Mouse (Mus musculus) forebrain, embryonic 14.5 days (tissue): ENCODE results near the gene Slc38a1. TPM values are rescaled to one million over a fixed set of nuclear protein-coding genes. Genes with fewer than 3 reads are reported as not detected.
A peak's percentile ranks its signal among the peaks of the same experiment; 100 is the strongest.

Experiments used
- ATAC-seq: fragments of 200-750 bp; cut with Nextera tagmentation; 2 replicates; pipeline ENCODE4 v1.8.0; 2017; ENCODE audit warnings: mild to moderate bottlenecking, moderate library complexity
- DNase-seq: peaks from one replicate; pipeline ENCODE4 v3.0.0-alpha.2; 2015; ENCODE audit warnings: low spot score
- H3K27ac ChIP-seq: fragments of 300-500 bp; sonication (generic); 2 replicates; pipeline ENCODE4 v1.5.1; 2014; ENCODE audit warnings: low read depth, mild to moderate bottlenecking, control low read depth, low read length, moderate library complexity
- H3K27me3 ChIP-seq: fragments of 300-500 bp; sonication (generic); replicated peaks from 2 replicates; pipeline ENCODE4 v1.6.1; 2014; ENCODE audit warnings: low read length, control low read depth, mixed read lengths; ENCODE audit not compliant: control insufficient read depth, insufficient read depth
- H3K36me3 ChIP-seq: fragments of 300-500 bp; sonication (generic); 2 replicates; pipeline ENCODE4 v1.6.1; 2014; ENCODE audit warnings: low read length, control low read depth; ENCODE audit not compliant: control insufficient read depth, insufficient read depth
- H3K4me1 ChIP-seq: fragments of 300-500 bp; sonication (generic); 2 replicates; pipeline ENCODE4 v1.6.1; 2014; ENCODE audit warnings: antibody characterized with exemption, low read length, control low read depth; ENCODE audit not compliant: control insufficient read depth, insufficient read depth
- H3K4me2 ChIP-seq: fragments of 300-500 bp; sonication (generic); 2 replicates; pipeline ENCODE4 v1.6.1; 2014; ENCODE audit warnings: mild to moderate bottlenecking, control low read depth, low read length
- H3K4me3 ChIP-seq: fragments of 300-500 bp; sonication (generic); 2 replicates; pipeline ENCODE4 v1.5.1; 2014; ENCODE audit warnings: low read depth, low read length, control low read depth
- H3K9ac ChIP-seq: fragments of 300-500 bp; sonication (generic); 2 replicates; pipeline ENCODE4 v1.6.1; 2014; ENCODE audit warnings: mild to moderate bottlenecking, low read length, control low read depth, moderate library complexity
- H3K9me3 ChIP-seq: fragments of 300-500 bp; sonication (generic); replicated peaks from 2 replicates; pipeline ENCODE4 v1.6.1; 2016; ENCODE audit warnings: low read length, control low read depth, mixed read lengths; ENCODE audit not compliant: control insufficient read depth
- WGBS: fragments of 180-500 bp; shearing (Covaris S2); extraction: QIAGEN DNeasy Blood & Tissue Kit; methylation state at CpG from one replicate; pipeline ENCODE4 v1.1.7; 2014; 5-methylcytosine and 5-hydroxymethylcytosine counted together
- polyA plus RNA-seq: library from polyadenylated mRNA; unstranded; fragments of >200 nt; fragmentation: Nextera tagmentation; extraction: Ambion mirVana; gene quantifications from 2 replicates; pipeline ENCODE4 v1.2.1, GENCODE M21; 2014

Gene Slc38a1
- polyA plus RNA-seq, 1 experiment from 2014 or later, result 100 TPM

GRCm38 (mm10) chr15:96547256-96548195 is 95.2 kb downstream of the Slc38a1 start:
- Histone ChIP-seq H3K27me3 (no peaks in the 10 kb centered on the region), H3K36me3 (no peaks in the 10 kb centered on the region), H3K9ac (no peak overlapping the region), H3K4me1 (no peaks in the 10 kb centered on the region), H3K4me3 (no peak overlapping the region), H3K4me2 (no peak overlapping the region), H3K9me3 (no peaks in the 10 kb centered on the region), H3K27ac (peak overlapping the region; percentile 61; the same call in 1 of the 2 replicates)
- WGBS, result 23% methylated on average over 21 of the region's 21 CpGs
- ATAC-seq (peak; percentile 85), DNase-seq (peak; percentile 93)

GRCm38 (mm10) chr15:96543181-96543828 is 99.4 kb downstream of the Slc38a1 start:
- Histone ChIP-seq H3K9ac (peak overlapping the region; percentile 66), H3K27me3 (no peaks in the 10 kb centered on the region), H3K9me3 (no peaks in the 10 kb centered on the region), H3K4me3 (peak overlapping the region; percentile 37), H3K36me3 (no peaks in the 10 kb centered on the region), H3K27ac (no peak overlapping the region), H3K4me1 (no peaks in the 10 kb centered on the region; the same call in 1 of the 2 replicates), H3K4me2 (peak overlapping the region; percentile 59)
- DNase-seq (peak; percentile 93), ATAC-seq (peak; percentile 61; the same call in 1 of the 2 replicates)
- 4% methylated on average over 24 of the region's 24 CpGs for WGBS

- H3K27me3 ChIP-seq, result no peaks in the 10 kb centered on the region
- no peak overlapping the region for H3K4me2 ChIP-seq
- no peaks in the 10 kb centered on the region; the same call in 1 of the 2 replicates for H3K4me1 ChIP-seq
- DNase-seq (no peak), ATAC-seq (no peak)
- WGBS, result 68% methylated on average over 8 of the region's 8 CpGs
- no peaks in the 10 kb centered on the region for H3K9me3 ChIP-seq
- H3K9ac ChIP-seq, result no peak overlapping the region
- no peak overlapping the region for H3K4me3 ChIP-seq
- no peak overlapping the region for H3K27ac ChIP-seq
- no peaks in the 10 kb centered on the region for H3K36me3 ChIP-seq
These were observed 100.6 kb downstream of the Slc38a1 start for GRCm38 (mm10) chr15:96542135-96542534.

- H3K4me3 ChIP-seq, result no peak overlapping the region
These were observed 105.4 kb downstream of the Slc38a1 start for GRCm38 (mm10) chr15:96537272-96537671.

GRCm38 (mm10) chr15:96536412-96536811 is 106.3 kb downstream of the Slc38a1 start:
- 96% methylated on average over 7 of the region's 7 CpGs for WGBS
- no peak overlapping the region for H3K4me3 ChIP-seq
- H3K27me3 ChIP-seq, result no peaks in the 10 kb centered on the region
- H3K4me2 ChIP-seq, result no peak overlapping the region
- H3K4me1 ChIP-seq, result no peaks in the 10 kb centered on the region
- H3K9ac ChIP-seq, result no peak overlapping the region
- no peak for ATAC-seq
- no peak overlapping the region for H3K27ac ChIP-seq
- H3K36me3 ChIP-seq, result no peaks in the 10 kb centered on the region
- H3K9me3 ChIP-seq, result no peaks in the 10 kb centered on the region
- no peak for DNase-seq

More at GRCm38 (mm10) chr15:96537272-96537671, 105.4 kb downstream of the Slc38a1 start:
- no peak overlapping the region for H3K27ac ChIP-seq
- H3K9ac ChIP-seq, result no peak overlapping the region
- ATAC-seq, result no peak
- H3K9me3 ChIP-seq, result no peaks in the 10 kb centered on the region
- no peaks in the 10 kb centered on the region; the same call in 1 of the 2 replicates for H3K4me1 ChIP-seq
- DNase-seq, result no peak
- H3K36me3 ChIP-seq, result no peaks in the 10 kb centered on the region
- no peak overlapping the region for H3K4me2 ChIP-seq
- H3K27me3 ChIP-seq, result no peaks in the 10 kb centered on the region
- 96% methylated on average over 11 of the region's 11 CpGs for WGBS

- no peak overlapping the region for H3K9ac ChIP-seq
- no peaks in the 10 kb centered on the region for H3K27me3 ChIP-seq
- H3K4me1 ChIP-seq, result no peaks in the 10 kb centered on the region; the same call in 1 of the 2 replicates
- H3K27ac ChIP-seq, result no peak overlapping the region
- H3K9me3 ChIP-seq, result no peaks in the 10 kb centered on the region
- no peak overlapping the region for H3K4me2 ChIP-seq
- H3K36me3 ChIP-seq, result no peaks in the 10 kb centered on the region
- ATAC-seq (no peak), DNase-seq (no peak)
- H3K4me3 ChIP-seq, result no peak overlapping the region
- 45% methylated on average over 6 of the region's 6 CpGs for WGBS
These were observed 115.0 kb downstream of the Slc38a1 start for GRCm38 (mm10) chr15:96527686-96528085.

GRCm38 (mm10) chr15:96524239-96524738 is 118.4 kb downstream of the Slc38a1 start:
- ATAC-seq (peak; percentile 54; the same call in 1 of the 2 replicates), DNase-seq (peak; percentile 68)
- 29% methylated on average over 9 of the region's 9 CpGs for WGBS
- H3K9me3 ChIP-seq, result no peaks in the 10 kb centered on the region
- H3K4me3 ChIP-seq, result no peak overlapping the region
- H3K27ac ChIP-seq, result no peak overlapping the region
- H3K36me3 ChIP-seq, result no peaks in the 10 kb centered on the region
- H3K4me1 ChIP-seq, result no peaks in the 10 kb centered on the region; the same call in 1 of the 2 replicates
- no peak overlapping the region for H3K9ac ChIP-seq
- H3K4me2 ChIP-seq, result no peak overlapping the region
- H3K27me3 ChIP-seq, result no peaks in the 10 kb centered on the region
